Mouse (Mus musculus) stomach, embryonic 14.5 days (tissue): ENCODE results near the gene Spag16. TPM values are rescaled to one million over a fixed set of nuclear protein-coding genes. Genes with fewer than 3 reads are reported as not detected.

Source experiments
- ATAC-seq: fragments of 200-750 bp; cut with Nextera tagmentation; 2 replicates; pipeline ENCODE4 v1.8.0; 2017; ENCODE audit warnings: low read depth, moderate TSS enrichment; ENCODE audit not compliant: insufficient number of reproducible peaks, insufficient read depth, low FRiP score
- H3K27ac ChIP-seq: fragments of 300-500 bp; sonication (generic); 2 replicates; pipeline ENCODE4 v1.5.1; 2014; ENCODE audit warnings: mild to moderate bottlenecking, low read length, moderate library complexity, mixed read lengths
- H3K27me3 ChIP-seq: fragments of 300-500 bp; sonication (generic); 2 replicates; pipeline ENCODE4 v1.6.1; 2014; ENCODE audit warnings: low read length, control low read depth, mixed read lengths; ENCODE audit not compliant: control insufficient read depth, insufficient read depth
- H3K36me3 ChIP-seq: fragments of 300-500 bp; sonication (generic); 2 replicates; pipeline ENCODE4 v1.6.1; 2014; ENCODE audit warnings: mild to moderate bottlenecking, control low read depth, low read length, moderate library complexity, mixed read lengths; ENCODE audit not compliant: control insufficient read depth, insufficient read depth
- H3K4me1 ChIP-seq: fragments of 300-500 bp; sonication (generic); 2 replicates; pipeline ENCODE4 v1.6.1; 2014; ENCODE audit warnings: low read length, control low read depth, mixed read lengths; ENCODE audit not compliant: control insufficient read depth, insufficient read depth
- H3K4me2 ChIP-seq: fragments of 300-500 bp; sonication (generic); replicated peaks from 2 replicates; pipeline ENCODE4 v1.6.1; 2014; ENCODE audit warnings: low read depth, low read length, control low read depth
- H3K4me3 ChIP-seq: fragments of 300-500 bp; sonication (generic); 2 replicates; pipeline ENCODE4 v1.5.1; 2014; ENCODE audit warnings: low read depth, low read length, control low read depth
- H3K9ac ChIP-seq: fragments of 300-500 bp; sonication (generic); replicated peaks from 2 replicates; pipeline ENCODE4 v1.6.1; 2014; ENCODE audit warnings: low read depth, mild to moderate bottlenecking, control low read depth, low read length, moderate library complexity, mixed read lengths
- H3K9me3 ChIP-seq: fragments of 300-500 bp; sonication (generic); 2 replicates; pipeline ENCODE4 v1.6.1; 2016; ENCODE audit warnings: low read depth, low read length, control low read depth; ENCODE audit not compliant: control insufficient read depth
- WGBS: fragments of 180-500 bp; shearing (Covaris S2); extraction: QIAGEN DNeasy Blood & Tissue Kit; methylation state at CpG from one replicate; pipeline ENCODE4 v1.1.7; 2014; 5-methylcytosine and 5-hydroxymethylcytosine counted together
- polyA plus RNA-seq: library from polyadenylated mRNA; unstranded; fragments of >200 nt; fragmentation: Nextera tagmentation; extraction: Ambion mirVana; gene quantifications from 2 replicates; pipeline ENCODE4 v1.2.1, GENCODE M21; 2014

Gene Spag16
- polyA plus RNA-seq, 1 experiment from 2014 or later: 0.17 TPM

- H3K4me2 ChIP-seq: no peak overlapping the region
- 83% methylated on average over 3 of the region's 3 CpGs for WGBS
- no peaks in the 10 kb centered on the region for H3K36me3 ChIP-seq
- no peak overlapping the region for H3K27ac ChIP-seq
- ATAC-seq: no peak
- H3K4me3 ChIP-seq: no peak overlapping the region
- H3K9ac ChIP-seq: no peak overlapping the region
- no peaks in the 10 kb centered on the region for H3K27me3 ChIP-seq
- H3K4me1 ChIP-seq: no peaks in the 10 kb centered on the region
- no peaks in the 10 kb centered on the region for H3K9me3 ChIP-seq
Observed at GRCm38 (mm10) chr1:70037384-70037783, 210.6 kb downstream of the Spag16 start.

GRCm38 (mm10) chr1:70067404-70067803, 240.6 kb downstream of the Spag16 start:
- Histone ChIP-seq H3K4me2 (no peak overlapping the region), H3K9ac (no peak overlapping the region), H3K27ac (no peak overlapping the region), H3K27me3 (no peaks in the 10 kb centered on the region), H3K4me3 (no peak overlapping the region), H3K4me1 (no peaks in the 10 kb centered on the region), H3K9me3 (no peaks in the 10 kb centered on the region), H3K36me3 (no peaks in the 10 kb centered on the region)
- no peak for ATAC-seq
- WGBS: 100% methylated on average over 1 of the region's 1 CpGs

DNA sequence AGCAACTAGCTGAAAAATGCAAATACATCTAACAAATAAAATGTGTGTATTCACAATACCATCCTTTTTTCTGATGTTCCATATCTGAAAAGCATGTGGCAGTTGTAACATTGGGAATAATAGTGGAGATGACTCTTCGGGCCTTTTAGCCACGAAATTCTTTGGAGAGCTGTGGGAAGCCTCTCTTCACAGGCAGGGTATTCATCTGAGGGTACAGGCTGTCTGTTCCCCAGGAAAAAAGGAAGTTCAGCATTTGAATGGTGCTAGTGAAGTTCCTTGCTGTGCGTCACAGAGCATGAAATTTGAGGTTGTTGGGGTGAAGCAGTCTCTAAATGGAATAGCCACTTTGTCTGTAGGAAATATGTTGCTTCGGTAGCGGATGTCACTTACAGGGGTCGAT, 246.7 kb downstream of the Spag16 start:
- Histone ChIP-seq H3K4me3 (no peak overlapping the region), H3K4me2 (no peak overlapping the region), H3K27ac (no peak overlapping the region), H3K4me1 (no peaks in the 10 kb centered on the region), H3K27me3 (no peaks in the 10 kb centered on the region), H3K9me3 (no peaks in the 10 kb centered on the region), H3K36me3 (no peaks in the 10 kb centered on the region), H3K9ac (no peak overlapping the region)
- ATAC-seq: no peak
- 80% methylated on average over 6 of the region's 6 CpGs for WGBS

- WGBS: 55% methylated on average over 6 of the region's 6 CpGs
- Histone ChIP-seq H3K36me3 (no peaks in the 10 kb centered on the region), H3K9ac (no peak overlapping the region), H3K9me3 (no peaks in the 10 kb centered on the region), H3K4me2 (no peak overlapping the region), H3K4me3 (no peak overlapping the region), H3K27ac (no peak overlapping the region), H3K27me3 (no peaks in the 10 kb centered on the region), H3K4me1 (no peaks in the 10 kb centered on the region)
- ATAC-seq: no peak
Observed at GRCm38 (mm10) chr1:70078806-70079205, 252.0 kb downstream of the Spag16 start.

DNA sequence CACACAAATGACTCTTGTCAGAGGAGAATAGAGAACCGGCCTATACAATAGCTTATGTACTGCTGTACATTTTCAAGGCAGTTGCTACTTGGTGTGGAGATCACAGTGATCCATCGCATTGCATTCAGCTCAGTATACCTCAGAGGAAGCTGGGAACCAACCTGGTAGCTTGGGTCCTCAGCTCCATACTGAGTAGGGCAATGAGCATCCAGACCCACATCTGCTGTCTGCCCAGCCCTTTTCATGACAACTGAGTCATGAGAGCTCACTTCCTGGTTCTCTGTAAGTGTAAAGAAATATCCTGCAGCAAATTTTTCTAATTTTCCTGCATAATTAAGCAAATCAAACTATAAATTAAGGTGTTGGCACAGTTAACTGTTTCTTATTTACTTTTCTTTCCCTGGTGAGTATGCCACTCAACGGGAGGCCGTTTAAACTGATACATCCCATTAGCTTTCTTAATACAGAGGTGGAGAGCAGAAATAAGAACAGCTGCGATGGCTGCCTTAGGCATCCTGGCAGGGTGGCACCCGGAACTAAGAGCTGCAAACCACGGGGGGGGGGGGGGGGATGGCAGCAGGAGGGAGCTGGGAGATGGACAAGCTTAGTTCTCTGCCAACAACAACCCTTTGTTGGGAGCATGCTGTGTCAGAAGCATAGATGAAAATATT, 255.6 kb downstream of the Spag16 start:
- 57% methylated on average over 7 of the region's 7 CpGs for WGBS
- Histone ChIP-seq H3K4me3 (no peak overlapping the region), H3K4me2 (no peak overlapping the region), H3K27ac (no peak overlapping the region), H3K9ac (no peak overlapping the region), H3K4me1 (no peaks in the 10 kb centered on the region), H3K9me3 (no peaks in the 10 kb centered on the region), H3K27me3 (no peaks in the 10 kb centered on the region), H3K36me3 (no peaks in the 10 kb centered on the region)
- ATAC-seq: no peak

- Histone ChIP-seq H3K9me3 (no peaks in the 10 kb centered on the region), H3K27ac (no peak overlapping the region), H3K36me3 (no peaks in the 10 kb centered on the region), H3K4me1 (no peaks in the 10 kb centered on the region), H3K27me3 (no peaks in the 10 kb centered on the region), H3K9ac (no peak overlapping the region), H3K4me3 (no peak overlapping the region), H3K4me2 (no peak overlapping the region)
- 89% methylated on average over 8 of the region's 8 CpGs for WGBS
- no peak for ATAC-seq
Observed at GRCm38 (mm10) chr1:70104683-70105082, 277.9 kb downstream of the Spag16 start.

DNA sequence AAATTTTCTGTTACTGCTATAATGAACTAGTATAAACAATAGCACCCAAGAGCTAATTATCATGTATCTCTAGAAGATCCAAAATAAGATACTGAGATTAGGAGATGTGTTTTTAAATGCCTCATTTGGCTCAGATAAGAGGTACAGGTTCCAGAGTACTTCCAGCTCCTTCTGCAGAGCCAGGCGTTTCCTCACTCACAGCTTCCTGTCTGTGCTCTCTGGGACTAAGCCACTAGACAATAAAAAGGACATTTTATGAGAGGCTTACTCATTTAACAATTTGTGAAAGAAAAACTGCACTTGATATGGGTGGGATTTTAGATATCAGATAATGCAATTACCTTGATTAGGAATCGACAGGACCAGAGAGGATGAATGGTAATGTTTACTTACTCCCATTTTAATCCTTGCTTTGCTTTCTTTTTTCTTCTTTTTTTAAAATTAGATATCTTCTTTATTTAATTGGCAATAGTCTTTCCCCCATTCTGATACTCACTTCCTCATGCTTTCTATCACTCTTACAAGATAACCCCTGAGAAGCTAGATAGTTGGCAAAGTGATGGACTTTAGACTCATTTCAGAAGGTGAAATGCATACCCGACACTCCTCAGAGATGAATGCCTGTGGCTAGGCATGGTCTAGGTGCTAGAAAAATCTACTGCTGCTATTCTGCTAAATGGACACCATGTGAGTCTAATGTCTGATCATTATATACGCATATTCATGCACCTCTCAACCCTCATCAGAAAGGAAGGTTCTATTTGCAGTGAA, 289.6 kb downstream of the Spag16 start:
- Histone ChIP-seq H3K4me3 (no peak overlapping the region), H3K36me3 (no peaks in the 10 kb centered on the region), H3K9ac (no peak overlapping the region), H3K9me3 (no peaks in the 10 kb centered on the region), H3K27me3 (no peaks in the 10 kb centered on the region), H3K4me1 (no peaks in the 10 kb centered on the region), H3K4me2 (no peak overlapping the region), H3K27ac (no peak overlapping the region)
- WGBS: 85% methylated on average over 4 of the region's 4 CpGs
- no peak for ATAC-seq

- Histone ChIP-seq H3K27me3 (no peaks in the 10 kb centered on the region), H3K27ac (no peak overlapping the region), H3K9me3 (no peaks in the 10 kb centered on the region), H3K9ac (no peak overlapping the region), H3K36me3 (no peaks in the 10 kb centered on the region), H3K4me2 (no peak overlapping the region), H3K4me3 (no peak overlapping the region), H3K4me1 (no peaks in the 10 kb centered on the region)
- no peak for ATAC-seq
- WGBS: 57% methylated on average over 2 of the region's 2 CpGs
Observed at GRCm38 (mm10) chr1:70128035-70128434, 301.3 kb downstream of the Spag16 start.
